Mouse (Mus musculus) ES-Bruce4 (cell line): ENCODE measurements around the gene Smpd3.

Experiments used
- EP300 ChIP-seq: IDR thresholded peaks from 2 replicates; pipeline ENCODE4 v1.6.1; 2011; ENCODE audit warnings: low read depth, low read length; ENCODE audit not compliant: insufficient read depth
- POLR2A ChIP-seq: IDR thresholded peaks from one replicate; pipeline ENCODE4 v1.8.1; 2011; ENCODE audit warnings: low read length; ENCODE audit not compliant: insufficient read depth

DNA sequence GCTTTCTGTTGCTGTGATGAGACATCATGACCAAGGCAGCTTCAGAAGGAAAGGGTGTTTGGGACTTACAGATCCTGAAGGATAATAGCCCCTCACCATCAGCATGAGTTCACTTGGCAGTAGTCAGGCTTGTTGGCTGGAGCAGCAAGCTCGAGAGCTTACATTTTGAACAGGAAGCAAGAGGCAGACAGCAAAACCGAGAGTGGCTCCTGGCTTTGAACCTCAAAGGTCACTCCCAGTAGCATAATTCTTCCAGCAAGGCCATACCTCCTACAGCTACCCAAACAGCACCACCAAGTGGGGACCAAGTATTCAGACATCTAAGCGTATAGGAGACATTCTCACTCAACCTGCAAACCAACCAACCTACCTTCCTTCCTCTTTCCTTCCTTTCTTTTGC, 105.0 kb downstream of the Smpd3 start:
- no peak for TF ChIP-seq POLR2A
- TF ChIP-seq EP300, result no peak
